Mouse (Mus musculus) stomach, embryonic 15.5 days (tissue): ENCODE results near the gene 1700042G07Rik. TPM values are rescaled to one million over a fixed set of nuclear protein-coding genes. Genes with fewer than 3 reads are reported as not detected.
"Not testable (repeated sequence)": the region's sequence is repeated elsewhere in the genome, so short reads cannot be mapped to it uniquely, and the experiment has no call there.

Source experiments
- ATAC-seq: fragments of 200-750 bp; cut with Nextera tagmentation; 2 replicates; pipeline ENCODE4 v1.8.0; 2017; ENCODE audit warnings: low read depth, moderate number of reproducible peaks, moderate TSS enrichment; ENCODE audit not compliant: insufficient read depth, low FRiP score
- H3K27ac ChIP-seq: fragments of 300-500 bp; sonication (generic); 2 replicates; pipeline ENCODE4 v1.5.1; 2015; ENCODE audit warnings: mild to moderate bottlenecking, inconsistent platforms
- H3K27me3 ChIP-seq: fragments of 300-500 bp; sonication (generic); replicated peaks from 2 replicates; pipeline ENCODE4 v1.6.1; 2015; ENCODE audit warnings: inconsistent platforms
- H3K36me3 ChIP-seq: fragments of 300-500 bp; sonication (generic); 2 replicates; pipeline ENCODE4 v1.6.1; 2015; ENCODE audit warnings: inconsistent platforms
- H3K4me1 ChIP-seq: fragments of 300-500 bp; sonication (generic); 2 replicates; pipeline ENCODE4 v1.6.1; 2015; ENCODE audit warnings: inconsistent platforms
- H3K4me2 ChIP-seq: fragments of 300-500 bp; sonication (generic); 2 replicates; pipeline ENCODE4 v1.6.1; 2015; ENCODE audit warnings: mild to moderate bottlenecking, inconsistent platforms
- H3K4me3 ChIP-seq: fragments of 300-500 bp; sonication (generic); replicated peaks from 2 replicates; pipeline ENCODE4 v1.5.1; 2015; ENCODE audit warnings: inconsistent platforms
- H3K9ac ChIP-seq: fragments of 300-500 bp; sonication (generic); 2 replicates; pipeline ENCODE4 v1.6.1; 2015; ENCODE audit warnings: inconsistent platforms
- H3K9me3 ChIP-seq: fragments of 300-500 bp; sonication (generic); 2 replicates; pipeline ENCODE4 v1.6.1; 2016; ENCODE audit warnings: inconsistent platforms
- WGBS: fragments of 180-500 bp; shearing (Covaris S2); methylation state at CpG from one replicate; pipeline ENCODE4 v1.1.7; 2015; 5-methylcytosine and 5-hydroxymethylcytosine counted together
- polyA plus RNA-seq: library from polyadenylated mRNA; unstranded; fragments of >200 nt; fragmentation: Nextera tagmentation; extraction: Ambion mirVana; gene quantifications from 2 replicates; pipeline ENCODE4 v1.2.1, GENCODE M21; 2015

1700042G07Rik gene
- polyA plus RNA-seq, 1 experiment from 2014 or later, result not detected

DNA sequence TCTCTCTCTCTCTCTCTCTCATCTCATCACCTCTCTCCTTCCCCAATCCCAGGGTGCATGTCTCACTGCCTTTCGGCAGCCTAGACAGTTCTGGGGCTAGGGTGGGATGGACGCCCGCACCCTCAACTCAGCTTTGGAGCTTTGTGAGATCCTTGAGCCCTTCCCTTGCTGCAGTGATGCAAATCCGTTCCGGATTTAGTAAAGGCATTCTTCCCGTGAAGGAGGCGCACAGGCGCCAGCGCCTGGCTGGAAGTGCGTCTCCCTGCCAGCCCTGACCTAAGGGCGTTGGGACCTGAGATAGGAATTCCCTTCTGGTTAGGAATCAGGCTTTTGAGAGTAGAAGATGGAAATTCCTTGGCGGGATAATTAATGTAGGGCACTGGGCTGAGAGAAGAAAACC, 9.6 kb downstream of the 1700042G07Rik start:
- Histone ChIP-seq H3K27ac (no peak overlapping the region), H3K9ac (no peak overlapping the region), H3K4me2 (peak overlapping the region; percentile 30), H3K4me3 (no peak overlapping the region; the same call in 1 of the 2 replicates), H3K9me3 (no peaks in the 10 kb centered on the region), H3K36me3 (no peaks in the 10 kb centered on the region), H3K27me3 (0 out of 2 replicates have a peak, but pooled peaks cover 3% of the 10 kb centered on the region), H3K4me1 (0 out of 2 replicates have a peak, but pooled peaks cover 7% of the 10 kb centered on the region)
- no peak for ATAC-seq
- 11% methylated on average over 12 of the region's 12 CpGs for WGBS

GRCm38 (mm10) chr4:116185083-116185482, 11.9 kb downstream of the 1700042G07Rik start:
- ATAC-seq, result no peak
- Histone ChIP-seq H3K4me1 (0 out of 2 replicates have a peak, but pooled peaks cover 7% of the 10 kb centered on the region), H3K9ac (no peak overlapping the region), H3K4me3 (no peak overlapping the region), H3K27ac (no peak overlapping the region), H3K4me2 (no peak overlapping the region), H3K27me3 (0 out of 2 replicates have a peak, but pooled peaks cover 3% of the 10 kb centered on the region), H3K36me3 (no peaks in the 10 kb centered on the region), H3K9me3 (no peaks in the 10 kb centered on the region)
- WGBS, result 83% methylated on average over 4 of the region's 4 CpGs

GRCm38 (mm10) chr4:116192286-116192835, 19.2 kb downstream of the 1700042G07Rik start:
- Histone ChIP-seq H3K27ac (no peak overlapping the region), H3K4me1 (no peaks in the 10 kb centered on the region), H3K27me3 (no peaks in the 10 kb centered on the region), H3K9me3 (no peaks in the 10 kb centered on the region), H3K4me3 (no peak overlapping the region), H3K9ac (no peak overlapping the region), H3K36me3 (no peaks in the 10 kb centered on the region), H3K4me2 (no peak overlapping the region)
- no peak for ATAC-seq
- WGBS, result 41% methylated on average over 4 of the region's 4 CpGs

DNA sequence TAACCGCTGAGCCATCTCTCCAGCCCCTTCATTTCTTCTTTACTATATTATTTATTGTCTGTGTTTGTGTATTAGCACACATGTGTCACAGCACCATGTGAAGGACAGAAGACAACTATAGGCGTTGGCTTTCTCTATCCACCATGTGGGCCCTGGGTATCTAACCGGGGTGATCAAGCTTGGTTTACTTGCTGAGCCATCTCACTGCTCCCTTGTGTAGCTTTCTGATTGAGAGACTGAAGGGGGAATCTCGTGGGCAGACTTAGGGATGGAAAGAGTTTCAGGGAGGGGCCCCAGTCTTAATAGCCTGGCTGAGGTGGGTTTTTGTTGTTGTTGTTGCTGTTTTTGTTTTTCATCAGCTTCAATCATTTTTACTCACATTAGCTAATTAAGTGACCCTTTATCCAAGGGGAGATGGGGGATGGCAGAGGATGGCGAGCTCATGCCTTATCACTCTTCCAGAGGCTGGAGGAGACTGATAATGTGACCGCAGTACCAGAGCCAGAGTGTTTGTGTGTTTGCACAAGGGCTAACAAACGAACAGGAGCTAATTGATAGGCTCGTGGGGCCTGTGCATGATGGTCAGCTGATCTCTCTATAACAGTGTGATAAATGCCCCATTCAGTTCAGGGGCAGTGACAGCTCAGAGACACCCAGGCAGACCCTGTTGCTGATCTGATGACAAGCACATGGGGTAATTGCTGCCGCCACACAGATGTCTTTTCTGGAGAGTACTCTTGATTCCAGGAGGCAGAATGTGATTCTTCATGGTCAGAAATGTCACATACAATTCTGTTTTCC, 20.6 kb downstream of the 1700042G07Rik start:
- H3K27me3 ChIP-seq, result no peaks in the 10 kb centered on the region

DNA sequence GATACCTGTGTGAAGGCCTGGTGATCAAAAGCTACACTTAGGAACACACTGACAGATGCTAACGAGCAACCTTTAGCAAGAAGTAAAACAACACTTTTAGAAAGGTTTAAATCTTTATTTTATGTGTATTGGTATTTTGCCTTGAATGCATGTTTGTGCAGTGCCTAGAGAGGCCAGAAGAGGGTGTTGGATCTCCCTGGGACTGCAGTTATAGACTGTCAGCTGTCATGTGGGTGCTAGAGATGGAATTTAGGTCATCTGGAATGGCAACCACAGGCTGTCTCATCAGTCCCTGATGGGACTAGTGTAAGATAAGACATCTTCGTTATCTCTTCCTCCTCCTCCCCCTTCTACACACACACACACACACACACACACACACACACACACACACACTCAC, 25.2 kb downstream of the 1700042G07Rik start:
- H3K9ac ChIP-seq, result no peak overlapping the region
- no peak for ATAC-seq
- H3K27me3 ChIP-seq, result no peaks in the 10 kb centered on the region
- no peaks in the 10 kb centered on the region for H3K36me3 ChIP-seq
- no peak overlapping the region for H3K4me2 ChIP-seq
- no peak overlapping the region for H3K4me3 ChIP-seq
- H3K9me3 ChIP-seq, result no peaks in the 10 kb centered on the region
- H3K27ac ChIP-seq, result no peak overlapping the region
- 80% methylated on average over 2 of the region's 2 CpGs for WGBS
- no peaks in the 10 kb centered on the region for H3K4me1 ChIP-seq

More for the DNA sequence above, 20.6 kb downstream of the 1700042G07Rik start:
- Histone ChIP-seq H3K4me3 (no peak overlapping the region), H3K27ac (no peak overlapping the region), H3K4me2 (no peak overlapping the region), H3K36me3 (no peaks in the 10 kb centered on the region), H3K9me3 (no peaks in the 10 kb centered on the region), H3K4me1 (no peaks in the 10 kb centered on the region), H3K9ac (no peak overlapping the region)
- ATAC-seq, result peak; percentile 89
- WGBS, result 50% methylated on average over 9 of the region's 9 CpGs

GRCm38 (mm10) chr4:116204422-116204821, 31.2 kb downstream of the 1700042G07Rik start:
- Histone ChIP-seq H3K27me3 (no peaks in the 10 kb centered on the region), H3K4me1 (0 out of 2 replicates have a peak, but pooled peaks cover 3% of the 10 kb centered on the region), H3K9me3 (no peaks in the 10 kb centered on the region), H3K4me2 (no peak overlapping the region), H3K27ac (no peak overlapping the region), H3K9ac (no peak overlapping the region), H3K4me3 (no peak overlapping the region), H3K36me3 (no peaks in the 10 kb centered on the region)
- 57% methylated on average over 3 of the region's 3 CpGs for WGBS
- no peak for ATAC-seq

DNA sequence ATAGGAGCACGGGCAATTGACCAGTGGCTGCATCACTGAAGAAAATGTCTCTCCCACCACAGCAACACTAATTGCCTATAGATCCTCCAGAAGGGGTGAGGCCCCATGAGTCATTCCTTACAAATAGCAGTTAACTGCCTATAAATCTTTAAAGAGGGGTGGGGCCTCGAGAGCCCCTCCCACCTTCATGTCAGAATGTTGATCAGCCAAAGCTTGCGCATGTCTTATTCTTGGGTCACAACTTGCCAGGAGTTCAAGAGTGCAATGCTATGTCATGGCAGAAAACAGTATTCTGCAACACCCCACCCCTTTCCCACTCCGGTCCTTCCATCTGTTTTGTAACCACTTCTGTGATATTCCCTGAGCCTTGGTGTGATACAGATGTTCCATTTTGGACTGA, 33.4 kb downstream of the 1700042G07Rik start:
- no peaks in the 10 kb centered on the region for H3K36me3 ChIP-seq
- H3K4me2 ChIP-seq, result no peak overlapping the region
- ATAC-seq, result no peak
- H3K27ac ChIP-seq, result no peak overlapping the region
- 66% methylated on average over 4 of the region's 4 CpGs for WGBS
- H3K9me3 ChIP-seq, result no peaks in the 10 kb centered on the region
- no peaks in the 10 kb centered on the region for H3K27me3 ChIP-seq
- H3K4me1 ChIP-seq, result 0 out of 2 replicates have a peak, but pooled peaks cover 3% of the 10 kb centered on the region
- H3K9ac ChIP-seq, result no peak overlapping the region
- H3K4me3 ChIP-seq, result no peak overlapping the region

GRCm38 (mm10) chr4:116208891-116209290, 35.7 kb downstream of the 1700042G07Rik start:
- Histone ChIP-seq H3K27me3 (no peaks in the 10 kb centered on the region), H3K4me3 (no peak overlapping the region), H3K4me2 (no peak overlapping the region), H3K36me3 (no peaks in the 10 kb centered on the region), H3K4me1 (0 out of 2 replicates have a peak, but pooled peaks cover 3% of the 10 kb centered on the region), H3K9me3 (no peaks in the 10 kb centered on the region), H3K9ac (no peak overlapping the region), H3K27ac (no peak overlapping the region)
- 76% methylated on average over 1 of the region's 1 CpGs for WGBS
- ATAC-seq, result no peak

- no peaks in the 10 kb centered on the region for H3K36me3 ChIP-seq
- H3K27me3 ChIP-seq, result no peaks in the 10 kb centered on the region
- ATAC-seq, result no peak
- H3K9me3 ChIP-seq, result no peaks in the 10 kb centered on the region
- no peak overlapping the region for H3K9ac ChIP-seq
- no peak overlapping the region for H3K4me2 ChIP-seq
- H3K4me3 ChIP-seq, result no peak overlapping the region
- 81% methylated on average over 2 of the region's 2 CpGs for WGBS
- no peak overlapping the region for H3K27ac ChIP-seq
- H3K4me1 ChIP-seq, result peaks cover 5% of the 10 kb centered on the region; the same call in 1 of the 2 replicates
Measured at GRCm38 (mm10) chr4:116215895-116216605, 42.9 kb downstream of the 1700042G07Rik start.

GRCm38 (mm10) chr4:116217046-116217445, 43.9 kb downstream of the 1700042G07Rik start:
- H3K4me2 ChIP-seq, result no peak overlapping the region
- no peak for ATAC-seq
- no peak overlapping the region for H3K9ac ChIP-seq
- no peaks in the 10 kb centered on the region for H3K27me3 ChIP-seq
- no peak overlapping the region for H3K4me3 ChIP-seq
- H3K27ac ChIP-seq, result no peak overlapping the region
- peaks cover 5% of the 10 kb centered on the region; the same call in 1 of the 2 replicates for H3K4me1 ChIP-seq
- whole genome bisulfite sequencing, result 28% methylated on average over 2 of the region's 2 CpGs
- no peaks in the 10 kb centered on the region for H3K36me3 ChIP-seq
- no peaks in the 10 kb centered on the region for H3K9me3 ChIP-seq

- not testable (repeated sequence) for H3K4me3 ChIP-seq, H3K9ac ChIP-seq, H3K4me2 ChIP-seq, ATAC-seq, H3K4me1 ChIP-seq, H3K27ac ChIP-seq, H3K27me3 ChIP-seq, H3K9me3 ChIP-seq, H3K36me3 ChIP-seq
- WGBS, result 80% methylated on average over 1 of the region's 1 CpGs
Measured at GRCm38 (mm10) chr4:116217661-116218060, 44.5 kb downstream of the 1700042G07Rik start.

GRCm38 (mm10) chr4:116219056-116219455, 45.9 kb downstream of the 1700042G07Rik start:
- Histone ChIP-seq H3K9ac (no peak overlapping the region), H3K36me3 (no peaks in the 10 kb centered on the region), H3K9me3 (no peaks in the 10 kb centered on the region), H3K27me3 (no peaks in the 10 kb centered on the region), H3K4me1 (peaks cover 5% of the 10 kb centered on the region; the same call in 1 of the 2 replicates), H3K4me3 (no peak overlapping the region), H3K4me2 (no peak overlapping the region), H3K27ac (no peak overlapping the region)
- WGBS, result 74% methylated on average over 1 of the region's 1 CpGs
- ATAC-seq, result no peak
